Mouse (Mus musculus) cortical plate, adult 2 months (tissue): Measurements from ENCODE around the gene Fam129a.

Experiments used
- CTCF ChIP-seq: fragments of 200-500 bp; IDR thresholded peaks from 2 replicates; pipeline ENCODE4 v1.5.1; 2011; ENCODE audit warnings: mild to moderate bottlenecking, control low read depth, low read length; ENCODE audit not compliant: insufficient read depth; ENCODE audit errors: extremely low read depth
- POLR2A ChIP-seq: fragments of 200-500 bp; IDR thresholded peaks from 2 replicates; pipeline ENCODE4 v1.6.1; 2011; ENCODE audit warnings: mild to moderate bottlenecking, low read length, control low read depth; ENCODE audit not compliant: insufficient read depth; ENCODE audit errors: extremely low read depth

DNA sequence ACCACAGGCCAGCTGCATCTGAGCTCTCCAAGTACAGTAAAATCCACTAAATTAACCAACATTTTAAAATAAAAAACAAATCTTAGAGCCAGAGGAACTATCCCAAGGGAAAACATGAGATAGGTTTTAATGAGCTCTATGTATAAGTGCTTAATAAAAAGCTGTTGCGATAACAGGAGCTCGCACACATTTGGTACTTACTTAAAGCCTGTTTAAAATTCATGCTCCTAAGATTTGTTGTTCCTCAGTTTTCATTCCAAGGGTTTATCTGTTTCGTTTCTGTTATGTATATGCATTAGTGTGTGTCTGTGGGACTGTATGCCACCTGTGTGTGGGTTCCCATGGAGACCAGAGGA lies 135.4 kb downstream of the Fam129a start:
- TF ChIP-seq CTCF (no peak), POLR2A (no peak)
